Mouse (Mus musculus) CH12.LX (cell line): ENCODE data around the gene Ostc. TPM values are rescaled to one million over a fixed set of nuclear protein-coding genes. Genes with fewer than 3 reads are reported as not detected.
A peak's percentile ranks its signal among the peaks of the same experiment; 100 is the strongest.

Experiments used
- DNase-seq: peaks from one replicate; pipeline ENCODE4 v3.0.0-alpha.2; 2013; ENCODE audit errors: extremely low read depth
- H3K27ac ChIP-seq: 2 replicates; pipeline ENCODE4 v1.5.1; 2012; ENCODE audit warnings: low read depth, mild to moderate bottlenecking, control low read depth, moderate library complexity; ENCODE audit not compliant: insufficient read depth
- H3K27me3 ChIP-seq: replicated peaks from 2 replicates; pipeline ENCODE3; 2012; ENCODE audit warnings: inconsistent platforms
- H3K36me3 ChIP-seq, 2 experiments: replicated peaks in 1 of 2; 2 replicates each; pipeline versions ENCODE3 to v1.6.1; 2012; ENCODE audit warnings: inconsistent platforms in 1 of 2, low read length in 1 of 2, mild to moderate bottlenecking in 1 of 2, mixed read lengths in 1 of 2, moderate library complexity in 1 of 2; ENCODE audit not compliant: control insufficient read depth in 1 of 2, insufficient read depth in 1 of 2
- H3K4me1 ChIP-seq, 2 experiments: 2 replicates each; pipeline ENCODE4 v1.6.1; 2012; ENCODE audit warnings: inconsistent platforms in 1 of 2, moderate library complexity in 1 of 2; ENCODE audit not compliant: insufficient read depth in 2 of 2, control insufficient read depth in 1 of 2
- H3K4me2 ChIP-seq: 2 replicates; pipeline ENCODE4 v1.6.1; 2012; ENCODE audit warnings: low read depth, mild to moderate bottlenecking, control low read depth; ENCODE audit not compliant: poor library complexity, insufficient read depth, severe bottlenecking
- H3K4me3 ChIP-seq, 3 experiments: fragments of 150-350 bp in 1 of 3; sonication (generic) in 1 of 3; replicated peaks in 1 of 3; 2 replicates each; pipeline versions ENCODE3 to v1.5.1; 2011 to 2012; ENCODE audit warnings: low read depth in 2 of 3, low read length in 2 of 3, mild to moderate bottlenecking in 2 of 3, moderate library complexity in 2 of 3, control low read depth in 1 of 3, improper control_type of control experiment in 1 of 3, inconsistent platforms in 1 of 3, mixed read lengths in 1 of 3; ENCODE audit not compliant: poor library complexity in 1 of 3
- H3K79me2 ChIP-seq: replicated peaks from 2 replicates; pipeline ENCODE4 v1.6.1; 2012; ENCODE audit warnings: mild to moderate bottlenecking, moderate library complexity; ENCODE audit not compliant: control insufficient read depth, poor library complexity, insufficient read depth, severe bottlenecking; ENCODE audit errors: extremely low read depth
- H3K9ac ChIP-seq: 2 replicates; pipeline ENCODE4 v1.6.1; 2012; ENCODE audit warnings: low read depth, mild to moderate bottlenecking, control low read depth, moderate library complexity; ENCODE audit not compliant: insufficient read depth
- H3K9me3 ChIP-seq: replicated peaks from 2 replicates; pipeline ENCODE3; 2012; ENCODE audit warnings: low read length, inconsistent platforms, mixed read lengths
- CHD2 ChIP-seq: IDR thresholded peaks from 2 replicates; pipeline ENCODE4 v1.6.1; 2011; ENCODE audit warnings: low read length, improper control_type of control experiment
- GABPA ChIP-seq: IDR thresholded peaks from 2 replicates; pipeline ENCODE4 v1.6.1; 2012; ENCODE audit warnings: low read depth, low read length, improper control_type of control experiment, inconsistent platforms; ENCODE audit not compliant: insufficient replicate concordance
- HCFC1 ChIP-seq: IDR thresholded peaks from 2 replicates; pipeline ENCODE4 v1.6.1; 2012; ENCODE audit warnings: low read depth, mild to moderate bottlenecking, inconsistent platforms, low read length, improper control_type of control experiment
- JUND ChIP-seq: conservative IDR thresholded peaks from 2 replicates; pipeline ENCODE4 v1.6.1; 2011; ENCODE audit warnings: low read depth, low read length, improper control_type of control experiment
- KAT2A ChIP-seq: IDR thresholded peaks from 2 replicates; pipeline ENCODE4 v1.6.1; 2012; ENCODE audit warnings: low read length, improper control_type of control experiment, inconsistent platforms; ENCODE audit not compliant: insufficient replicate concordance
- MAFK ChIP-seq: IDR thresholded peaks from 2 replicates; pipeline ENCODE4 v1.6.1; 2011; ENCODE audit warnings: low read length, improper control_type of control experiment; ENCODE audit not compliant: insufficient replicate concordance
- MAZ ChIP-seq: IDR thresholded peaks from 2 replicates; pipeline ENCODE4 v1.6.1; 2012; ENCODE audit warnings: low read depth, mild to moderate bottlenecking, inconsistent platforms, low read length, improper control_type of control experiment, moderate library complexity
- POLR2A ChIP-seq: IDR thresholded peaks from 2 replicates; pipeline ENCODE4 v1.6.1; 2011; ENCODE audit warnings: low read depth, mild to moderate bottlenecking, improper control_type of control experiment, low read length
- POLR2AphosphoS2 ChIP-seq: IDR thresholded peaks from 2 replicates; pipeline ENCODE4 v1.6.1; 2011; ENCODE audit warnings: low read depth, low read length, improper control_type of control experiment
- RAD21 ChIP-seq: IDR thresholded peaks from 2 replicates; pipeline ENCODE4 v1.6.1; 2011; ENCODE audit warnings: low read depth, mild to moderate bottlenecking, low read length, improper control_type of control experiment, moderate library complexity
- RCOR1 ChIP-seq: conservative IDR thresholded peaks from 2 replicates; pipeline ENCODE4 v1.6.1; 2012; ENCODE audit warnings: low read depth, mild to moderate bottlenecking, inconsistent platforms, low read length, improper control_type of control experiment
- UBTF ChIP-seq: IDR thresholded peaks from 2 replicates; pipeline ENCODE4 v1.6.1; 2012; ENCODE audit warnings: low read depth, mild to moderate bottlenecking, inconsistent platforms, low read length, improper control_type of control experiment, moderate library complexity
- USF2 ChIP-seq: conservative IDR thresholded peaks from 2 replicates; pipeline ENCODE4 v1.6.1; 2011; ENCODE audit warnings: low read depth, low read length, improper control_type of control experiment
- dilution Hi-C: fragments of 300-500 bp; cut with MboI; formaldehyde crosslinking; loops from 2 replicates; pipeline ENCODE4 v1.14.3; 2020; ENCODE audit warnings: low sequenced_read_pairs; ENCODE audit not compliant: extremely low pct_unique_long_range_greater_than_20kb, extremely low pct_ligation_motif_present
- in situ Hi-C: fragments of 300-500 bp; cut with MboI; formaldehyde crosslinking; loops from 3 replicates; pipeline ENCODE4 v1.14.3; 2019; ENCODE audit warnings: low sequenced_read_pairs, low pct_ligation_motif_present, low pct_unique_long_range_greater_than_20kb, mixed read lengths
- polyA plus RNA-seq: library from polyadenylated mRNA; unstranded; fragments of >175 nt; gene quantifications from 2 replicates; pipeline ENCODE4 v1.2.1, GENCODE M21; 2012; ENCODE audit warnings: low read depth; ENCODE audit not compliant: insufficient read length
- total RNA-seq, 2 experiments: library from RNA; depleted of rRNA; stranded (reverse); fragments of 300-350 nt in 1 of 2; fragments of >200 nt in 1 of 2; gene quantifications; 2 replicates each; pipeline ENCODE4 v1.2.3; 2012 to 2014

Gene Ostc
- total and polyA plus RNA-seq, 3 experiments, result 214 to 565 (median 237) TPM

DNA sequence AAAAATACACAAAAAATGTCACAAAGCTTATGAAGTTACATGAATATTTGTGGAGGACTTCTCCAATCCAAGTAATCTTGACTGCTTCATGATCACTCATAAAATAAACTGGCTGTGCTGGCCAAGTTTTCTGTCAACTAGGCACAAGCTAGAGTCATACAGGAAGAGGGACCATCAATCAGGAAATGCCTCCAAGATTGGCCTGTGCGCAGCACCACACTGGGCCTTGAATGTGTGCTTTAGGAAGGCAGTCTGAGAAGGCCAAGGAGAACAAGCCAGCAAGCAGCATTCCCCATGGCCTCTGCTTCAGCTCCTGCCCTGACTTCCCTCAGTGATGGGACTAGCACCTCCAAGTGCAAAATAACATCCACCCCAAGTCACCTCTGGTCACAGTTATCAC, 17.8 kb upstream of the Ostc start:
- Histone ChIP-seq H3K27ac (no peak overlapping the region), H3K4me3 (no peak overlapping the region), H3K79me2 (peaks cover 29% of the 10 kb centered on the region)
- in situ Hi-C loops, result no loop called here
- DNase-seq, result no peak
- TF ChIP-seq POLR2A (peak; percentile 27; the same call in 1 of the 2 replicates), POLR2AphosphoS2 (no peak), USF2 (no peak), JUND (no peak)
- TF ChIP-seq, all 38 proteins: peak for 1
- no peak overlapping the region for H3K4me2 ChIP-seq
- dilution Hi-C loops, result no loop called here
- no peaks in the 10 kb centered on the region for H3K27me3 ChIP-seq
- peaks cover 2 to 57% of the 10 kb centered on the region in 2 experiments; a peak in 3 of 4 replicates for H3K4me1 ChIP-seq
- H3K9ac ChIP-seq, result no peak overlapping the region
- no peaks in the 10 kb centered on the region for H3K9me3 ChIP-seq
- H3K36me3 ChIP-seq, result peaks cover 35 to 57% of the 10 kb centered on the region in 2 experiments

DNA sequence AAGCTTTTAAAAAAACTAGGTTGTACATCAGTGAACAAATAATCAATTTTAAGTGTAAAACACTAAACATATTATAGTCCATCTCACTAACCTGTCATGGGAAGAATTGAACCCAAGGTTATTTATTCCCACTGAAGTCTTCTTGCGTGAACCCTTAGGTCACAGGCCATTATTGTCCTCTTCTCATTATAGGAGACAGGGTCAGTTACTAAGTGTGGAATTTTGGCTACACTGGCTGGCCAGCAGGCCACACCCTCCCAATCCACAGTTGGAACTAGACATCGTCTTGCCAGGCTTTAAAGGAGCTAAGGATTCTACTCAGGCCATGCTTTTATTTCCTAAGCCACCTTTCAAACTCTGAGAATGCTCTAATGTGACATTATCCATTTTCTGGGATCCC, 16.5 kb upstream of the Ostc start:
- peaks cover 4 to 59% of the 10 kb centered on the region in 2 experiments; a peak in 3 of 4 replicates for H3K4me1 ChIP-seq
- no peaks in the 10 kb centered on the region for H3K9me3 ChIP-seq
- dilution Hi-C loops, result no loop called here
- no peaks in the 10 kb centered on the region for H3K27me3 ChIP-seq
- no peak overlapping the region for H3K4me3 ChIP-seq
- no peak overlapping the region for H3K9ac ChIP-seq
- TF ChIP-seq CHD2 (0 out of 2 replicates have a peak, but pooled peaks have one; percentile 11), RCOR1 (no peak), HCFC1 (no peak), POLR2A (peak; percentile 46), UBTF (no peak), KAT2A (no peak), RAD21 (no peak), MAFK (no peak), GABPA (no peak), POLR2AphosphoS2 (peak; percentile 95; the same call in 1 of the 2 replicates), MAZ (no peak)
- in situ Hi-C loops, result no loop called here
- H3K79me2 ChIP-seq, result peaks cover 29% of the 10 kb centered on the region
- no peak overlapping the region for H3K27ac ChIP-seq
- peaks cover 35 to 57% of the 10 kb centered on the region in 2 experiments for H3K36me3 ChIP-seq
- no peak overlapping the region for H3K4me2 ChIP-seq
- DNase-seq, result no peak
